Mouse (Mus musculus): ENCODE measurements at regions not wholly inside any gene's neighbourhood (a gene's known extent, or its start where the extent isn't known, plus 50 kb on each side); places are given as distances from the start of the nearest gene placed in this dataset.

DNA sequence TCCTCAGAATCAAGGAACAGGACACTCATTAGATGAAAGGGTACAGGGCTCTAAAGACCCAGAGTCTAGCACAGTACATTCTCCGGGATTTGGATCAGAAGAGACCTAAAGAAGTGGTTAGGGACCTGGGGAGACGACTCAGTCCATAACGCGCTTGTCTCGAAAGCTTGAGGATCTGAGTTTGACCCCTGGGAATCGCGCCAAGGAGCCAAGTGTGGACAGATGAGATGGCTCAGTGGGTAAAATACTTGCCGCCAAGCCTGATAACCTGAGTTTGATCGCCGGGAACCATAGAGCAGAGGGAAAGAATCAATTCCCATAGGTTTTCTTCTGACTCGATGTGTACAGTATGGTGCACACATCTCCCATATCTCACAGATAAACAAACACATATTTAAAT, 97.4 kb upstream of the Adpgk start:
- TF ChIP-seq CTCF (IDR thresholded peaks at IDR 0.05; ENCODE audit: low read depth) (no peak), EP300 (IDR thresholded peaks at IDR 0.05; ENCODE audit: low read depth) (no peak)
